Comparison of ENCODE assay signal across 8 mouse cellular contexts in genomic region chr1:125676790-125677273, GRCm38 (mm10). TPM values are rescaled to one million over a fixed set of nuclear protein-coding genes. Genes with fewer than 3 reads are reported as not detected.
DNase-seq lines count a peak whose midpoint lies in the region; ATAC-seq and TF ChIP-seq lines count a peak whose summit lies in the region.

TSS of gene Gpr39 (plus strand) at chr1:125676995.

- H3K4me1 ChIP-seq in embryonic fibroblast, embryonic 13.5 days (ENCODE audit: control insufficient read depth, insufficient read depth, low read length): peaks cover 11% of the 10 kb centered on the region
- H3K4me1 ChIP-seq in kidney, embryonic 14.5 days (ENCODE audit: control insufficient read depth, insufficient read depth, low read length): no peaks in the 10 kb centered on the region

- H3K9ac ChIP-seq in kidney, embryonic 14.5 days (ENCODE audit: low read depth, low read length): peak within 1 kb of the TSS; percentile 40; the same call in 1 of the 2 replicates

- H3K27me3 ChIP-seq in kidney, embryonic 14.5 days (ENCODE audit: control insufficient read depth, insufficient read depth, low read length): no peaks in the 10 kb centered on the region

- peak within 1 kb of the TSS; percentile 23; the same call in 1 of the 2 replicates for H3K27ac ChIP-seq in embryonic fibroblast, embryonic 13.5 days (ENCODE audit: insufficient read depth, low read length)
- H3K27ac ChIP-seq in kidney, embryonic 14.5 days (ENCODE audit: low read depth, low read length): peak within 1 kb of the TSS; percentile 67

- peak; percentile 71 for DNase-seq in ES-CJ7 (ENCODE audit: low read depth, low spot score)
- peak; percentile 76 for DNase-seq in lung, postnatal 10 days
- peak; percentile 72 to 74 for DNase-seq in urinary bladder, postnatal 4 days (ENCODE audit: low spot score in 2 of 2)
- no peak for DNase-seq in layer of hippocampus, postnatal 14 days (ENCODE audit: low spot score in 2 of 2)
- no peak for DNase-seq in left cerebral cortex, adult 9 months (ENCODE audit: low spot score in 2 of 2)

- no peak for TF ChIP-seq POLR2A in embryonic fibroblast, embryonic 13.5 days (IDR thresholded peaks at IDR 0.05; ENCODE audit: low read depth, low read length)

- ATAC-seq in kidney, embryonic 14.5 days (ENCODE audit: low FRiP score, low TSS enrichment): peak; percentile 96
- no peak for ATAC-seq in monocyte, adult 5-6 weeks (replicated peaks; ENCODE audit: insufficient number of reproducible peaks, low FRiP score, low TSS enrichment, poor library complexity, severe bottlenecking)

- no peak within 1 kb of the TSS for H3K4me3 ChIP-seq in embryonic fibroblast, embryonic 13.5 days (ENCODE audit: insufficient read depth, low read length)
- peak within 1 kb of the TSS; percentile 21 for H3K4me3 ChIP-seq in kidney, embryonic 14.5 days (ENCODE audit: low read length)

- H3K4me2 ChIP-seq in kidney, embryonic 14.5 days (replicated peaks; ENCODE audit: low read depth, low read length): peak within 1 kb of the TSS; percentile 32

- no peaks in the 10 kb centered on the region for H3K9me3 ChIP-seq in kidney, embryonic 14.5 days (ENCODE audit: control insufficient read depth, low read length)

- no peaks in the 10 kb centered on the region for H3K36me3 ChIP-seq in kidney, embryonic 14.5 days (ENCODE audit: control insufficient read depth, insufficient read depth, low read length)

- 32% methylated on average over 15 of the region's 15 CpGs for WGBS in kidney, embryonic 14.5 days

- TF ChIP-seq CTCF in embryonic fibroblast, embryonic 13.5 days (IDR thresholded peaks at IDR 0.05; ENCODE audit: borderline replicate concordance, insufficient read depth, low read length): no peak

RNA-seq across cellular contexts. Expression of gene Gpr39, which starts in this region (rescaled TPM):
- polyA plus RNA-seq in embryonic fibroblast, embryonic 13.5 days (2011; ENCODE audit: insufficient read length, low read depth, missing spikeins): 1.2 and 3.9 TPM in 2 replicates
- polyA plus RNA-seq in kidney, embryonic 14.5 days (2014; fragmentation: Nextera tagmentation; extraction: Ambion mirVana): 2.8 and 3.7 TPM in 2 replicates
- total RNA-seq in monocyte, adult 5-6 weeks (2017): not detected in 3 replicates
- under 1 TPM; 0.24 to 0.28 TPM for total RNA-seq in layer of hippocampus, postnatal 14 days (2021)

Comparison
In these comparisons a context has a peak if more than half of its experiments do, and no peak if none do; other contexts are left out.
1. DNase-seq: peak in ES-CJ7 (single experiment), lung, postnatal 10 days (single experiment) and urinary bladder, postnatal 4 days (2 of 2); none in layer of hippocampus, postnatal 14 days (0 of 2) and left cerebral cortex, adult 9 months (0 of 2).